Mouse (Mus musculus) heart, adult 18-20 months (tissue): ENCODE data around the gene Mtmr12. TPM values are rescaled to one million over a fixed set of nuclear protein-coding genes. Genes with fewer than 3 reads are reported as not detected.

Experiments
- DNase-seq, 2 experiments: peaks; one replicate each; pipeline ENCODE4 v3.0.0; 2021 to 2022; ENCODE audit warnings: mixed read lengths in 1 of 2
- microRNA-seq, 2 experiments: library from miRNA; unstranded; fragments of <30 nt; microRNA quantifications; one replicate each; pipeline ENCODE4 v1.2.0; 2022
- total RNA-seq, 2 experiments: library from RNA; stranded (reverse); gene quantifications; 2 replicates each; pipeline ENCODE4 v1.2.3; 2021

Gene Mtmr12
- total RNA-seq, 2 experiments from 2014 or later: 9.9 to 10.7 TPM

DNA sequence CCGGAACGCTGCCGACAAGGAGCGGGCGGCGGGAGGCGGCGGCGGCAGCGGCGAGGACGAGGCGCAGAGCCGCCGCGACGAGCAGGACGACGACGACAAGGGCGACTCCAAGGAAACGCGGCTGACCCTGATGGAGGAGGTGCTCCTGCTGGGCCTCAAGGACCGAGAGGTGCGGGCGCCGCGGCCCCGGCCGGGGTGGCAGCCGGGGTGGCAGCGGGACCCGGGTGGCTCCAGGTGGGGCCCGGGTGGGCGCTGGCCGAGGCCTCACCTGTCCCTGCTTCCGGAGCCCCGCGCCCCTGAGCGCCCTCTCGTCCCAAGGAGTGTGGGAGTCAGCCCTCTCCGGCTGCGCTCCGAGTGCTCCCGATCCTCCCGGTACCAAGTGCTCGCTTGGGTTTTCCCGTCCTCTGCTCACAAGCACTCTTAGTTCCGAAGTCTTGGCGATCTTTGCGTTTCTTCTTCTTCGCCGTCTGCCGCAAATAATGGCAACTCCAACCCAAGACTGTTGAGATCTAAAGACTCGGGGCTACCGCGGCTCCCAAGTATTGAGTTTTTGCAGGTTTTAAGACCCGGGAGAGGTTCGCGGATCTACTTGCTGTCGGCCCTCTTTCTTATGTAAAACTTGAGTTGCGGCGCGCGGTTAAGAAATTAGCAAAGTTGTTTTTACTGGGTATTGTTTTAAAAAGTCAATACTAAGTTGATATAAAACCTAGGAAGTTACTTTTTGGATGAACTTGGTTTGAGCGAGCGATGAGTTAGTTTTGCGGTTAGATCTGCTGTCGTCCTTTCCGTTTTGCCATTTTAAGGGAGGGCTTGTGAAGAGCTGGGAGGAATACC lies 117.2 kb downstream of the Mtmr12 start, which contains the start of gene 1810049J17Rik:
Gene 1810049J17Rik (minus strand): TSS at position 112 of the 834 bp plus-strand sequence.
- peak; percentile 48 to 58 for DNase-seq

DNA sequence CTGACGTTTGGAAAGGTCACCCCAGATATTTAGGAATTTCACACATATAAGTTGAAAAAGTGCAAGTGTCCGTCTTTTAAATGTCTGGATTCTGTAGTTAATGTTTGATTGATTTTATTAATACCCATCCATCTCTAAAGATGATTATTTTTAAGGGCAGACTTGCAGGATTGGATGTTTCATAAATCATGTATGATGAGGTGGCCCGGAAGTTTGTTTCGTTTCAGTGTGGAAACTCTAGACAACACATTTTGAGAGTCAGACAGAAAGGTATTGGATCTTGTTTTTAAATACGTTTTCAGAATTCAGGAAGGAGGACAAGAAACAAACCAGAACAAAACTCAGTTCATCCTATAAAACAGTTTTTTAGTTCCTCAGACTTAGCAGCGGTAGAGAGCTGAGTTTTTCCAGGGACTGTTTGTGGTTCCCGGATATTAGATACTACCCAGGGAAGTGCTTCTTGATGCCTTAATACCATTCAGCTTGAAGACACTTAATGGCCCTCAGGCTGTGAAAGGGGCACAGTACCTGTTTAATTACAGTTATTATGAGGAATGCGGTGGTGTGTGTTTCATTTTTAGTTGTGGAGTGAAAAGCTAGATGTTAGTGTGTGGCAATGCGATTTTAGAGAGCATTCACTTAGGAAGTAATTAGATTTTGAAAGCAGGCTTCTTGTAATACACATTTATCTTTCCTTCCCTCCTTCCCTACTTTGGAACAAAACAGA lies 118.0 kb downstream of the Mtmr12 start:
- no peak for DNase-seq

Small RNA genes within 50 kb of the gene (microRNA-seq; reads per million reads assigned to microRNA genes)
- 0 reads per million in 2 experiments for gene Mir1898

Other genes with a start within 250 kb of the Mtmr12 start
- gene Sub1, start 208.0 kb upstream of the Mtmr12 start, total RNA-seq: 10 to 100 TPM; 85.1 to 87.2 TPM
- gene Zfr, start 87.2 kb upstream of the Mtmr12 start, total RNA-seq: 10 to 100 TPM; 66.4 to 81.2 TPM
- 10 to 100 TPM; 82.6 to 93.4 TPM for gene Golph3, start 116.4 kb downstream of the Mtmr12 start, total RNA-seq
- gene 1810049J17Rik, start 116.9 kb downstream of the Mtmr12 start, total RNA-seq: 1 to 10 TPM; 1.1 to 1.2 TPM